Mouse (Mus musculus) MEL (cell line): ENCODE measurements around the gene Rbms3. TPM values are rescaled to one million over a fixed set of nuclear protein-coding genes. Genes with fewer than 3 reads are reported as not detected.

ENCODE experiments used
- DNase-seq: peaks from one replicate; pipeline ENCODE4 v3.0.0; 2011; ENCODE audit warnings: low read depth, low spot score
- H3K27ac ChIP-seq: 2 replicates; pipeline ENCODE4 v1.5.1; 2012; ENCODE audit warnings: low read depth, mild to moderate bottlenecking, control low read depth, low read length, moderate library complexity; ENCODE audit not compliant: control insufficient read depth
- H3K27me3 ChIP-seq, 2 experiments: fragments of 150-350 bp in 1 of 2; sonication (generic) in 1 of 2; 2 replicates each; pipeline ENCODE4 v1.6.1; 2012; ENCODE audit warnings: low read length in 2 of 2, mild to moderate bottlenecking in 2 of 2, improper control_type of control experiment in 1 of 2, moderate library complexity in 1 of 2; ENCODE audit not compliant: insufficient read depth in 2 of 2, control insufficient read depth in 1 of 2
- H3K36me3 ChIP-seq, 2 experiments: 2 replicates each; pipeline ENCODE4 v1.6.1; 2012 to 2014; ENCODE audit warnings: low read length in 2 of 2, improper control_type of control experiment in 1 of 2, inconsistent platforms in 1 of 2, mild to moderate bottlenecking in 1 of 2; ENCODE audit not compliant: insufficient read depth in 2 of 2, control insufficient read depth in 1 of 2
- H3K4me1 ChIP-seq, 2 experiments: fragments of 150-350 bp in 1 of 2; sonication (generic) in 1 of 2; 2 replicates each; pipeline ENCODE4 v1.6.1; 2012; ENCODE audit warnings: low read length in 2 of 2, improper control_type of control experiment in 1 of 2, mild to moderate bottlenecking in 1 of 2; ENCODE audit not compliant: insufficient read depth in 2 of 2, control insufficient read depth in 1 of 2
- H3K4me3 ChIP-seq, 2 experiments: fragments of 150-350 bp in 1 of 2; sonication (generic) in 1 of 2; 2 replicates each; pipeline ENCODE4 v1.5.1; 2012; ENCODE audit warnings: low read depth in 2 of 2, low read length in 2 of 2, mild to moderate bottlenecking in 2 of 2, moderate library complexity in 2 of 2, control low read depth in 1 of 2, improper control_type of control experiment in 1 of 2; ENCODE audit not compliant: control insufficient read depth in 1 of 2, insufficient read depth in 1 of 2
- H3K79me2 ChIP-seq: 2 replicates; pipeline ENCODE4 v1.6.1; 2012; ENCODE audit warnings: mild to moderate bottlenecking, low read length, moderate library complexity; ENCODE audit not compliant: control insufficient read depth, poor library complexity, insufficient read depth
- H3K9ac ChIP-seq: 2 replicates; pipeline ENCODE4 v1.6.1; 2012; ENCODE audit warnings: low read depth, mild to moderate bottlenecking, control low read depth, low read length, moderate library complexity; ENCODE audit not compliant: control insufficient read depth, poor library complexity, severe bottlenecking
- H3K9me3 ChIP-seq: fragments of 150-350 bp; sonication (generic); replicated peaks from 2 replicates; pipeline ENCODE4 v1.6.1; 2012; ENCODE audit warnings: mild to moderate bottlenecking, low read length, improper control_type of control experiment, moderate library complexity; ENCODE audit not compliant: insufficient read depth
- BHLHE40 ChIP-seq: IDR thresholded peaks from 2 replicates; pipeline ENCODE4 v1.6.1; 2012; ENCODE audit warnings: low read depth, mild to moderate bottlenecking, inconsistent platforms, low read length, improper control_type of control experiment, borderline replicate concordance
- CTCF ChIP-seq, 3 experiments: IDR thresholded peaks in 2 of 3; conservative IDR thresholded peaks in 1 of 3; 2 replicates each; pipeline ENCODE4 v1.5.1; 2011 to 2012; ENCODE audit warnings: low read length in 3 of 3, low read depth in 2 of 3, mild to moderate bottlenecking in 2 of 3, improper control_type of control experiment in 1 of 3, inconsistent platforms in 1 of 3, mixed read lengths in 1 of 3, moderate library complexity in 1 of 3; ENCODE audit not compliant: control insufficient read depth in 1 of 3, insufficient read depth in 1 of 3, poor library complexity in 1 of 3, severe bottlenecking in 1 of 3
- E2F4 ChIP-seq: IDR thresholded peaks from 2 replicates; pipeline ENCODE4 v1.6.1; 2011; ENCODE audit warnings: low read depth, low read length, improper control_type of control experiment, borderline replicate concordance
- ELF1 ChIP-seq: IDR thresholded peaks from 2 replicates; pipeline ENCODE4 v1.6.1; 2014; ENCODE audit warnings: low read depth, mild to moderate bottlenecking, inconsistent platforms, low read length, improper control_type of control experiment, moderate library complexity
- EP300 ChIP-seq, 2 experiments: IDR thresholded peaks; 2 replicates each; pipeline ENCODE4 v1.6.1; 2011; ENCODE audit warnings: improper control_type of control experiment in 2 of 2, low read length in 2 of 2, low read depth in 1 of 2, mild to moderate bottlenecking in 1 of 2
- ETS1 ChIP-seq: IDR thresholded peaks from 2 replicates; pipeline ENCODE4 v1.6.1; 2012; ENCODE audit warnings: low read depth, mild to moderate bottlenecking, inconsistent platforms, low read length, improper control_type of control experiment, moderate library complexity
- GATA1 ChIP-seq: IDR thresholded peaks from 2 replicates; pipeline ENCODE4 v1.6.1; 2011; ENCODE audit warnings: low read depth, low read length, improper control_type of control experiment
- JUND ChIP-seq: IDR thresholded peaks from 2 replicates; pipeline ENCODE4 v1.6.1; 2011; ENCODE audit warnings: low read depth, mild to moderate bottlenecking, improper control_type of control experiment, low read length
- MAFK ChIP-seq: IDR thresholded peaks from 2 replicates; pipeline ENCODE4 v1.6.1; 2011; ENCODE audit warnings: low read depth, mild to moderate bottlenecking, low read length, improper control_type of control experiment, borderline replicate concordance
- MEF2A ChIP-seq: IDR thresholded peaks from 2 replicates; pipeline ENCODE4 v1.6.1; 2014; ENCODE audit warnings: low read depth, mild to moderate bottlenecking, inconsistent platforms, low read length, improper control_type of control experiment; ENCODE audit not compliant: poor library complexity, insufficient replicate concordance, severe bottlenecking; ENCODE audit errors: extremely low read depth
- NELFE ChIP-seq: IDR thresholded peaks from 2 replicates; pipeline ENCODE4 v1.6.1; 2011; ENCODE audit warnings: low read depth, low read length, improper control_type of control experiment
- POLR2A ChIP-seq, 2 experiments: IDR thresholded peaks; 2 replicates each; pipeline ENCODE4 v1.6.1; 2011 to 2012; ENCODE audit warnings: low read length in 2 of 2, mild to moderate bottlenecking in 2 of 2, control low read depth in 1 of 2, improper control_type of control experiment in 1 of 2, low read depth in 1 of 2, moderate library complexity in 1 of 2; ENCODE audit not compliant: control insufficient read depth in 1 of 2, insufficient read depth in 1 of 2, poor library complexity in 1 of 2
- POLR2AphosphoS5 ChIP-seq: IDR thresholded peaks from 2 replicates; pipeline ENCODE4 v1.6.1; 2012; ENCODE audit warnings: low read depth, borderline replicate concordance, mild to moderate bottlenecking, inconsistent platforms, low read length, moderate library complexity, mixed read lengths
- RAD21 ChIP-seq: IDR thresholded peaks from 2 replicates; pipeline ENCODE4 v1.6.1; 2011; ENCODE audit warnings: mild to moderate bottlenecking, low read depth, low read length, improper control_type of control experiment
- SIN3A ChIP-seq: IDR thresholded peaks from 2 replicates; pipeline ENCODE4 v1.6.1; 2012; ENCODE audit warnings: low read length, improper control_type of control experiment, inconsistent platforms
- SMC3 ChIP-seq: IDR thresholded peaks from 2 replicates; pipeline ENCODE4 v1.6.1; 2011; ENCODE audit warnings: low read depth, low read length, improper control_type of control experiment
- TAL1 ChIP-seq: IDR thresholded peaks from 2 replicates; pipeline ENCODE4 v1.6.1; 2012; ENCODE audit warnings: mild to moderate bottlenecking, inconsistent platforms, low read length, moderate library complexity, mixed read lengths
- TBP ChIP-seq: IDR thresholded peaks from 2 replicates; pipeline ENCODE4 v1.8.0; 2011; ENCODE audit warnings: low read depth, low read length, improper control_type of control experiment
- TCF12 ChIP-seq: IDR thresholded peaks from 2 replicates; pipeline ENCODE4 v1.6.1; 2014; ENCODE audit warnings: low read depth, mild to moderate bottlenecking, inconsistent platforms, low read length, improper control_type of control experiment, moderate library complexity
- UBTF ChIP-seq: IDR thresholded peaks from 2 replicates; pipeline ENCODE4 v1.6.1; 2012; ENCODE audit warnings: low read depth, mild to moderate bottlenecking, inconsistent platforms, low read length, improper control_type of control experiment, moderate library complexity, borderline replicate concordance; ENCODE audit not compliant: insufficient read depth
- USF1 ChIP-seq: IDR thresholded peaks from 2 replicates; pipeline ENCODE4 v1.6.1; 2014; ENCODE audit warnings: low read depth, mild to moderate bottlenecking, inconsistent platforms, low read length, improper control_type of control experiment, moderate library complexity
- USF2 ChIP-seq, 2 experiments: IDR thresholded peaks; 2 replicates each; pipeline ENCODE4 v1.6.1; 2011 to 2012; ENCODE audit warnings: improper control_type of control experiment in 2 of 2, low read length in 2 of 2, borderline replicate concordance in 1 of 2, inconsistent platforms in 1 of 2, low read depth in 1 of 2, mild to moderate bottlenecking in 1 of 2; ENCODE audit not compliant: insufficient read depth in 1 of 2
- ZC3H11A ChIP-seq: IDR thresholded peaks from 2 replicates; pipeline ENCODE4 v1.6.1; 2012; ENCODE audit warnings: low read depth, mild to moderate bottlenecking, inconsistent platforms, low read length, improper control_type of control experiment
- ZKSCAN1 ChIP-seq: IDR thresholded peaks from 2 replicates; pipeline ENCODE4 v1.6.1; 2012; ENCODE audit warnings: low read depth, mild to moderate bottlenecking, inconsistent platforms, low read length, improper control_type of control experiment, moderate library complexity
- ZMIZ1 ChIP-seq: IDR thresholded peaks from 2 replicates; pipeline ENCODE4 v1.6.1; 2012; ENCODE audit warnings: low read depth, mild to moderate bottlenecking, inconsistent platforms, low read length, improper control_type of control experiment, moderate library complexity
- polyA plus RNA-seq, 2 experiments: library from polyadenylated mRNA; stranded (reverse) in 1 of 2; unstranded in 1 of 2; fragments of >175 nt in 1 of 2; fragments of >200 nt in 1 of 2; gene quantifications; 2 replicates each; pipeline versions ENCODE4 v1.2.1 to v1.2.4; 2012; ENCODE audit warnings: low replicate concordance in 2 of 2, low read depth in 1 of 2; ENCODE audit not compliant: insufficient read length in 2 of 2, insufficient read depth in 1 of 2, missing spikeins in 1 of 2
- total RNA-seq: library from RNA; depleted of rRNA; stranded (reverse); fragments of 300-350 nt; gene quantifications from 2 replicates; pipeline ENCODE4 v1.2.3, GENCODE M21; 2012

Gene Rbms3
- total and polyA plus RNA-seq, 3 experiments: not detected

- Histone ChIP-seq H3K36me3 (no peaks in the 10 kb centered on the region), H3K4me1 (no peaks in the 10 kb centered on the region), H3K27me3 (no peaks in the 10 kb centered on the region), H3K9me3 (no peaks in the 10 kb centered on the region), H3K79me2 (no peaks in the 10 kb centered on the region), H3K9ac (no peak overlapping the region), H3K4me3 (no peak overlapping the region), H3K27ac (no peak overlapping the region)
- no peak for DNase-seq
- TF ChIP-seq ZC3H11A (no peak), GATA1 (no peak), ZMIZ1 (no peak), RAD21 (no peak), EP300 (IDR thresholded peaks at IDR 0.05; ENCODE audit: low read depth in 1 of 2, low read length in 2 of 2) (no peak), CTCF (IDR thresholded peaks at IDR 0.05 in 2 of 3, conservative IDR thresholded peaks at IDR 0.05 in 1 of 3; ENCODE audit: control insufficient read depth in 1 of 3, insufficient read depth in 1 of 3, low read depth in 2 of 3, low read length in 3 of 3, poor library complexity in 1 of 3, severe bottlenecking in 1 of 3) (no peak), ELF1 (no peak), BHLHE40 (no peak), MEF2A (no peak), USF1 (no peak), USF2 (IDR thresholded peaks at IDR 0.05; ENCODE audit: borderline replicate concordance in 1 of 2, insufficient read depth in 1 of 2, low read depth in 1 of 2, low read length in 2 of 2) (no peak), TBP (no peak), TAL1 (no peak), NELFE (no peak), TCF12 (no peak), POLR2AphosphoS5 (no peak)
Observed at GRCm38 (mm10) chr9:117059135-117059534, 570.6 kb downstream of the Rbms3 start.

- Histone ChIP-seq H3K27me3 (no peaks in the 10 kb centered on the region), H3K9me3 (no peaks in the 10 kb centered on the region)
Observed at GRCm38 (mm10) chr9:117051935-117052334, 577.8 kb downstream of the Rbms3 start.

More at GRCm38 (mm10) chr9:117051935-117052334, 577.8 kb downstream of the Rbms3 start:
- H3K4me3 ChIP-seq: no peak overlapping the region
- H3K36me3 ChIP-seq: no peaks in the 10 kb centered on the region
- H3K9ac ChIP-seq: no peak overlapping the region
- H3K79me2 ChIP-seq: no peaks in the 10 kb centered on the region
- no peak overlapping the region for H3K27ac ChIP-seq
- DNase-seq: peak; percentile 19
- H3K4me1 ChIP-seq: no peaks in the 10 kb centered on the region
- TF ChIP-seq JUND (no peak), POLR2AphosphoS5 (no peak), MAFK (no peak), SMC3 (peak; percentile 21; the same call in 1 of the 2 replicates), POLR2A (IDR thresholded peaks at IDR 0.05; ENCODE audit: control insufficient read depth in 1 of 2, insufficient read depth in 1 of 2, low read depth in 1 of 2, low read length in 2 of 2, poor library complexity in 1 of 2) (no peak), TCF12 (no peak), CTCF (IDR thresholded peaks at IDR 0.05 in 2 of 3, conservative IDR thresholded peaks at IDR 0.05 in 1 of 3; ENCODE audit: control insufficient read depth in 1 of 3, insufficient read depth in 1 of 3, low read depth in 2 of 3, low read length in 3 of 3, poor library complexity in 1 of 3, severe bottlenecking in 1 of 3) (peak; percentile 4 to 30 (median 14); a peak in 2 of 6 replicates), SIN3A (no peak), ZKSCAN1 (no peak), UBTF (no peak), E2F4 (no peak), ETS1 (no peak)
